Mouse (Mus musculus): ENCODE measurements around the gene Rfc2. TPM values are rescaled to one million over a fixed set of nuclear protein-coding genes. Genes with fewer than 3 reads are reported as not detected.

Gene Rfc2
- polyA plus RNA-seq, 1 experiment from 2014 or later, result 338 TPM

DNA sequence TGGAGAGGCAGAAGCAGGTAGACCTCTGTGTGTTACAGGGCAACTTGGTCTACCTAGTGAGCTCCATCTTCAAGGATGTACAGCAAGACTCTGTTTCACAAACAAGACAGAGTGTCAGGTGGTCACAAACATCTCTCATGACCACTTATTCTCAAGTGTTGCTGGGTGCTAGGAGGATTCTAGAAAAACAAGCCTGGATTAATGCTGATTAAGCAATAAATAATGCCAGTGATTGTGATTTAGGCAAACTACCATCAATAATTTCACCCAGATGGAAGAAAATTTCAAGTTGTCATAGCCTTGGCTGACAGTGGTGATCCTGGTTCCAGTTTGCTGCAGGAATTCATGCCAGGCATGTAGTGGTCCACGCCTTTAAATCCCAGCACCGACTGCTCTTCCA is 16.9 kb upstream of the Rfc2 start:
- H3K9ac ChIP-seq, result no peak overlapping the region
- no peaks in the 10 kb centered on the region for H3K27me3 ChIP-seq (ENCODE audit: insufficient read depth, low read length)
- peaks cover 2% of the 10 kb centered on the region; the same call in 1 of the 2 replicates for H3K4me1 ChIP-seq (ENCODE audit: insufficient read depth)
- no peaks in the 10 kb centered on the region for H3K36me3 ChIP-seq (ENCODE audit: insufficient read depth)
- no peak overlapping the region for H3K4me3 ChIP-seq (ENCODE audit: low read depth, low read length)
- no peaks in the 10 kb centered on the region for H3K9me3 ChIP-seq (ENCODE audit: low read depth, low read length)
- ATAC-seq (ENCODE audit: insufficient read depth), result no peak
- H3K27ac ChIP-seq (ENCODE audit: low read depth), result no peak overlapping the region
- TF ChIP-seq CTCF (IDR thresholded peaks at IDR 0.05; ENCODE audit: low read depth), result no peak
- no peak overlapping the region for H3K4me2 ChIP-seq
- no peak for DNase-seq
- 96% methylated on average over 2 of the region's 2 CpGs for whole genome bisulfite sequencing

DNA sequence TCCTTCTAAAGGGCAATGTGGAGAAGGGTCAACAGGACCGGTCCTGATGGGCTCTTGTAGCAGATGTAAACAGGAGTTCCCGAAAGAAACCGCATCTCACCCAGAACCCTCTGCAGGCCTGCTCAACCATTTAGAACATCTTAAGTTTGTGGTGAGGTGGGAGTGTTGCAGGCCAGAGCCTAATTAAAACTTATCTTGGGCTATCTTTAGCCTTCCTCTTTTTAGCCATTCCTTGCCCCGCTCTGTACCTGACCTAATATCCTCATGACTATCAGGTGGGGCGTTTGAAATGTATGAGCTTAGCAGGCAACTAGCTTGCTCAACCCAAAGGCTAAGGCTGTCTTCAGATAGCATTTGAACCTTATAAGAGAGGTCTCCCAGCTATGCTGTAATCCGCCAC is 15.5 kb upstream of the Rfc2 start:
- Histone ChIP-seq H3K4me2 (no peak overlapping the region), H3K4me3 (ENCODE audit: low read depth, low read length) (no peak overlapping the region), H3K9ac (no peak overlapping the region), H3K36me3 (ENCODE audit: insufficient read depth) (no peaks in the 10 kb centered on the region), H3K9me3 (ENCODE audit: low read depth, low read length) (no peaks in the 10 kb centered on the region), H3K27ac (ENCODE audit: low read depth) (no peak overlapping the region), H3K4me1 (ENCODE audit: insufficient read depth) (peaks cover 2% of the 10 kb centered on the region; the same call in 1 of the 2 replicates), H3K27me3 (ENCODE audit: insufficient read depth, low read length) (no peaks in the 10 kb centered on the region)
- no peak for TF ChIP-seq CTCF (IDR thresholded peaks at IDR 0.05; ENCODE audit: low read depth)
- 82% methylated on average over 6 of the region's 6 CpGs for WGBS
- no peak for DNase-seq
- no peak for ATAC-seq (ENCODE audit: insufficient read depth)

DNA sequence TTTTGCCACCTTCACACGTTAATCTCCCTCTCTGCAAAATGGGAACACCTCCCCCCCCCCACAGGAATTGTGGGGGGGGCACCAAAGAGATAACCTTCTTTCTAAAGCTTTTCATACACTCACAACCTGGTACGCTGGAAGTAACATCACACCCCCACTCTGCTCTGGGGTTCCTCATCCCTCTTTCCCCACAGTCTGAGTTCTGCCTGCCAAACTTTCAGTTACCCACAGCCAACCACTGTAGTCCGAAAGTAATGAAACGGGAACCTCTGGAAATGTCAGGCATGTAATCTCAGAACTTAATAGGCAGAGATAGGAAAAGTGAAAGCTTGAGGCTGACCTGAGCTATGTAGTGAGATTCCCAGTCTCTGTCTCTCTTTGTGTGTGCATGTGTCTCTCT is 13.7 kb upstream of the Rfc2 start:
- TF ChIP-seq CTCF (IDR thresholded peaks at IDR 0.05; ENCODE audit: low read depth), result no peak
- WGBS, result 82% methylated on average over 4 of the region's 4 CpGs
- no peak overlapping the region for H3K27ac ChIP-seq (ENCODE audit: low read depth)

DNA sequence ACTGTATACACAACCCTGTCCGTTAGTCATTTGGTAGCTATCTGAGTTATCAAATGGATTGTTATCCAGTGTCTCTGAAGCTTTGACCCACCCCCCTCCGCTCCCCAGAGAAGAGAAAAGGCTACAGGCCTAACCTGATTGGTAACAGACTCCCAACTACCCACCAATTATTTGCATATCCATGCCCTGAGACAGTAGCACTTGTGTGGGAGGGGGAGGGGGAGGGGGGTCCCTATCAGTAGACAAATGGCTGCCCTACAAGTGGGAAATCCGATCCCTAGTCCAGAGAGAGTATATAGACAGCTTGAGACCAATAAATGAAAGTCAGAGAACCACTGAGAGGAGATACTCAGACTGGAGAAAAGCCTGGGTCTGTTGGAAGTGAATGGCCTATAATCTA is 13.1 kb upstream of the Rfc2 start:
- H3K9me3 ChIP-seq (ENCODE audit: low read depth, low read length), result no peaks in the 10 kb centered on the region
- no peaks in the 10 kb centered on the region for H3K36me3 ChIP-seq (ENCODE audit: insufficient read depth)
- ATAC-seq (ENCODE audit: insufficient read depth) (no peak), DNase-seq (no peak)
- H3K4me1 ChIP-seq (ENCODE audit: insufficient read depth), result peaks cover 6% of the 10 kb centered on the region; the same call in 1 of the 2 replicates
- H3K4me2 ChIP-seq, result no peak overlapping the region
- 59% methylated on average over 3 of the region's 3 CpGs for WGBS
- H3K4me3 ChIP-seq (ENCODE audit: low read depth, low read length), result no peak overlapping the region
- no peaks in the 10 kb centered on the region for H3K27me3 ChIP-seq (ENCODE audit: insufficient read depth, low read length)
- no peak for TF ChIP-seq CTCF (IDR thresholded peaks at IDR 0.05; ENCODE audit: low read depth)
- peak overlapping the region; percentile 85; the same call in 1 of the 2 replicates for H3K27ac ChIP-seq (ENCODE audit: low read depth)
- no peak overlapping the region for H3K9ac ChIP-seq

More for the DNA sequence above, 13.7 kb upstream of the Rfc2 start:
- Histone ChIP-seq H3K4me2 (no peak overlapping the region), H3K9me3 (ENCODE audit: low read depth, low read length) (no peaks in the 10 kb centered on the region), H3K36me3 (ENCODE audit: insufficient read depth) (no peaks in the 10 kb centered on the region), H3K4me3 (ENCODE audit: low read depth, low read length) (no peak overlapping the region), H3K9ac (no peak overlapping the region), H3K27me3 (ENCODE audit: insufficient read depth, low read length) (no peaks in the 10 kb centered on the region), H3K4me1 (ENCODE audit: insufficient read depth) (peaks cover 6% of the 10 kb centered on the region; the same call in 1 of the 2 replicates)
- ATAC-seq (ENCODE audit: insufficient read depth), result no peak
- DNase-seq, result no peak

DNA sequence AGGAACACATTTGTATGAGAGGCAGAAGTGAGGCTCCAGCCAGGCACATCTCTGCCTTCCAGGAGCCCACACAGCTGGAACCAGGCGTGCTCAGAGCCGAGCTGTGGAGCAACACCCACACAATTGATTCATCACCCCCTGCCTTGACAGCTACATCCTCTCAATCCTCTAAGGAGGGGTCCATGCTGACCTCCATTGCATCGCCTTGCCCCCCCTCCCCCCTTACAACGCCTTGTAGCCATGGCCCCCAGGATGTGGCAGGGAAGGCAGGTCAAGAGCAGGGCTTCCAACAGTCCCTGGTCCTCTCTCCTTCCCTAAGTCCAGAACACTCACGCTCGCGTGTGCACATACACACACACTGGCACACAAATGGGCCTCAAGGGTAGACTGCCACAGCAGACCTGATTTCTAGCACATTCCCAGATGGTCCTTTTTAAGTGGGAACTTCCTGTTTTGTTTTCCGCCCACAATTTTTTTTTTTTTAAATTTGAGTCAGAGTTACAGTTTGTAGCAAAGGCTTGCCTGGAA is 12.1 kb upstream of the Rfc2 start:
- no peak for TF ChIP-seq CTCF (IDR thresholded peaks at IDR 0.05; ENCODE audit: low read depth)
- Histone ChIP-seq H3K9me3 (ENCODE audit: low read depth, low read length) (no peaks in the 10 kb centered on the region), H3K9ac (no peak overlapping the region), H3K4me1 (ENCODE audit: insufficient read depth) (peaks cover 6% of the 10 kb centered on the region; the same call in 1 of the 2 replicates), H3K36me3 (ENCODE audit: insufficient read depth) (no peaks in the 10 kb centered on the region), H3K4me2 (no peak overlapping the region), H3K27me3 (ENCODE audit: insufficient read depth, low read length) (no peaks in the 10 kb centered on the region), H3K4me3 (ENCODE audit: low read depth, low read length) (no peak overlapping the region), H3K27ac (ENCODE audit: low read depth) (peak overlapping the region; percentile 85)
- ATAC-seq (ENCODE audit: insufficient read depth), result peak; percentile 59
- peak; percentile 66 for DNase-seq
- WGBS, result 34% methylated on average over 8 of the region's 8 CpGs

DNA sequence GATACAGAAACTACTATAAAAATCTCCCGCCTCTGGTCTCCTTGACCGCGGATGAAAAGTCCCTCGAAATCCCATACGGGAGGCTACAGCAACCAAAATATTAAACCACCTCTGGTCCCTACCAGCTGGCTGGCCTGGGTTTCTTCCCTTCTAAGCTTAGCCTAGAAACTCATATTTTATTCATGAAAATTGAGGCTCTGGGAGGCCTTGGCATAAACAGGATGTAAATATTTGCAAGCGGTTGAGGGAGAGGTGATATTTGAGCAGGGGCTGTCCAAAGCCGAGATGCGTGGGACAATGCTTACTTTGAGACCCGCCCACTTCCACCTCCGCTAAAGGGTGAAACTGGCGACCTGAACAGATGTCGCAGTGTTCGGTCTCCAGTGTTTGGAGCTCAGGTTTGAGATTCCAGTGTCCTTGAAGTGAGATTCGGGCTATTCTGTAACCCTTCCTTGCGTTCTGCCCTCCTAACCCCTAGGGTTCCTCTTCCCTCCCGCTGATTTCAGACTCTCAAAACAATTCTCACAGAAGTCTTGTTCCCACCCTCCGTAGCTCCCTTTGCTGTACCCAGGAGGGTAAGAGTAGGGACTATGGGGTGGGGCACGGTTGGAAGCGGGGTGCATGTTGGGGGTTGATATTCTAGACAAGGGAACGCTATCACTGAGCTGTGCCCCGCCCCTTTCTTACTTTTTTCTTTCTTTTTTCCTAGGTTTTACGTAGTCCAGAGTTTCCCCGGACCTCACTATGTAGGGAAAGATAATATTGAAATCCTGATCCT is 9.2 kb upstream of the Rfc2 start:
- under 1% methylated on average over 23 of the region's 23 CpGs for WGBS
- Histone ChIP-seq H3K4me1 (ENCODE audit: insufficient read depth) (peaks cover 6% of the 10 kb centered on the region; the same call in 1 of the 2 replicates), H3K36me3 (ENCODE audit: insufficient read depth) (no peaks in the 10 kb centered on the region), H3K27ac (ENCODE audit: low read depth) (peak overlapping the region; percentile 95), H3K27me3 (ENCODE audit: insufficient read depth, low read length) (no peaks in the 10 kb centered on the region), H3K9ac (peak overlapping the region; percentile 54), H3K9me3 (ENCODE audit: low read depth, low read length) (no peaks in the 10 kb centered on the region), H3K4me2 (peak overlapping the region; percentile 90), H3K4me3 (ENCODE audit: low read depth, low read length) (peak overlapping the region; percentile 50)
- no peak for TF ChIP-seq CTCF (IDR thresholded peaks at IDR 0.05; ENCODE audit: low read depth)
- peak; percentile 94 for DNase-seq
- ATAC-seq (ENCODE audit: insufficient read depth), result peak; percentile 79

DNA sequence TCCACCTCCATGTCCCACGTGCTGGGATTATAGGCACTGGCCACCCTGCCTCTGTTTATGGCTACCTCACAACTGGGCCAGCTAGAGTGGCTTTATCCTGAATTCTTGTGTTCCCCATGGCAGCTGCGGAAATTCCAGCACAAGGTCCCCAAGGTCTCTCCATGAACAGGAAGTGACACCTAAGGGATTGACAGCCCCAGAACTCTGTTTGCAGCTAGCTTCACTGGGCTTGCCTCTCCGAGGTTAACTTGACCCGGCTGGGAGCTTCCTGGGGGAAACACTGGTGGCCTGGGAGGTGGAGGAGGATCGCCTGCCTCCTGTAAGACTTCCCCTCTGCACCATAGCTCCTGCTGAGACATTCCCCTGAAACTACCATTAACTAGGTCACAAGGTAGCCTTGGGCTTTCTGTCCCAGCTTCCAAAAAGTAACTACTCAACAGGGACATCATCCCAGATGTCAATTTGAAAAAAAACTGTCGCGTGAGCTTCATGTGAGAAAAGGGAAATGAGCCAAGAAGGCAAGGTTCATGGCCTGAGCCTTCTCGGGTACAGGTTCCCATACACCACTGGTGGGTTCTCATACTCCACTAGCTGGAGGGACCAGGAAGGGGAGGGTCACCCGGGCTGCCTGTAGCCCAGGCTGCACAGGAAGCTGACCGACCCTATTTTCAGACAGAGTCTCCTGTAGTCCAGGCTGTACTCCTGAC is 8.5 kb upstream of the Rfc2 start:
- DNase-seq (peak; percentile 66), ATAC-seq (ENCODE audit: insufficient read depth) (no peak; the same call in 1 of the 2 replicates)
- Histone ChIP-seq H3K36me3 (ENCODE audit: insufficient read depth) (no peaks in the 10 kb centered on the region), H3K4me2 (peak overlapping the region; percentile 90), H3K4me1 (ENCODE audit: insufficient read depth) (peaks cover 6% of the 10 kb centered on the region; the same call in 1 of the 2 replicates), H3K27me3 (ENCODE audit: insufficient read depth, low read length) (no peaks in the 10 kb centered on the region), H3K9ac (peak overlapping the region; percentile 54), H3K9me3 (ENCODE audit: low read depth, low read length) (no peaks in the 10 kb centered on the region), H3K4me3 (ENCODE audit: low read depth, low read length) (peak overlapping the region; percentile 50), H3K27ac (ENCODE audit: low read depth) (peak overlapping the region; percentile 95)
- 21% methylated on average over 10 of the region's 10 CpGs for WGBS
- no peak for TF ChIP-seq CTCF (IDR thresholded peaks at IDR 0.05; ENCODE audit: low read depth)
